ENCODE assay signal across 12 mouse cellular contexts in genomic region chr5:130658141-130658540, GRCm38 (mm10).
DNase-seq lines count a peak whose midpoint lies in the region.
"Had no signal": no experiment of that assay in that cellular context is flagged by ENCODE, and none has a peak within 500 bp of the region (broad histone marks: within the 10 kb centered on the region; RNA-seq: fewer than 3 reads in every experiment).

No protein-coding gene starts in this region.

- peak; percentile 44 to 68 for DNase-seq in cerebellum, adult 18-20 months
- DNase-seq in cerebellum, postnatal 14 days = no peak
- DNase-seq in cerebellum, adult 8-10 months = peak; percentile 33
- peak; percentile 42 to 46 for DNase-seq in cerebellum, postnatal 36 days
- DNase-seq in frontal cortex, postnatal 25 days (ENCODE audit: low spot score in 2 of 2) = no peak
- no peak for DNase-seq in adrenal gland, postnatal 36 days
- DNase-seq: adrenal gland, adult 2 months; forebrain, postnatal 0 days; gastrocnemius, postnatal 36 days; heart, adult 11 months; heart, postnatal 4 days; kidney, adult 8-10 months had no signal

Comparison
In these comparisons a context has a peak if more than half of its experiments do, and no peak if none do; other contexts are left out.
1. DNase-seq: peak in cerebellum, adult 18-20 months (2 of 2), cerebellum, adult 8-10 months (single experiment) and cerebellum, postnatal 36 days (2 of 2); none in cerebellum, postnatal 14 days (0 of 2), frontal cortex, postnatal 25 days (0 of 2) and adrenal gland, postnatal 36 days (0 of 2).